Mouse (Mus musculus) limb, embryonic 12.5 days (tissue): ENCODE results near the gene Tmem88. TPM values are rescaled to one million over a fixed set of nuclear protein-coding genes. Genes with fewer than 3 reads are reported as not detected.

Experiments
- ATAC-seq: fragments of 200-750 bp; cut with Nextera tagmentation; 2 replicates; pipeline ENCODE4 v1.8.0; 2017; ENCODE audit warnings: low read depth, moderate TSS enrichment; ENCODE audit not compliant: insufficient number of reproducible peaks, insufficient read depth, low FRiP score, low TSS enrichment
- H3K27ac ChIP-seq: fragments of 300-500 bp; sonication (generic); 2 replicates; pipeline ENCODE4 v1.5.1; 2016; ENCODE audit warnings: mild to moderate bottlenecking, moderate library complexity
- H3K27me3 ChIP-seq: fragments of 300-500 bp; sonication (generic); 2 replicates; pipeline ENCODE4 v1.6.1; 2016; ENCODE audit warnings: mild to moderate bottlenecking, moderate library complexity
- H3K36me3 ChIP-seq: fragments of 300-500 bp; sonication (generic); 2 replicates; pipeline ENCODE4 v1.6.1; 2016; ENCODE audit warnings: mild to moderate bottlenecking, moderate library complexity
- H3K4me1 ChIP-seq: fragments of 300-500 bp; sonication (generic); replicated peaks from 2 replicates; pipeline ENCODE4 v1.6.1; 2016
- H3K4me2 ChIP-seq: fragments of 300-500 bp; sonication (generic); 2 replicates; pipeline ENCODE4 v1.6.1; 2016; ENCODE audit warnings: mild to moderate bottlenecking, moderate library complexity
- H3K4me3 ChIP-seq: fragments of 300-500 bp; sonication (generic); replicated peaks from 2 replicates; pipeline ENCODE4 v1.5.1; 2016; ENCODE audit warnings: mild to moderate bottlenecking
- H3K9ac ChIP-seq: fragments of 300-500 bp; sonication (generic); replicated peaks from 2 replicates; pipeline ENCODE4 v1.6.1; 2016; ENCODE audit warnings: mild to moderate bottlenecking, moderate library complexity
- H3K9me3 ChIP-seq: fragments of 300-500 bp; sonication (generic); 2 replicates; pipeline ENCODE4 v1.6.1; 2016; ENCODE audit warnings: mild to moderate bottlenecking, moderate library complexity
- WGBS: fragments of 180-500 bp; shearing (Covaris S2); methylation state at CpG from one replicate; pipeline ENCODE4 v1.1.7; 2016; 5-methylcytosine and 5-hydroxymethylcytosine counted together
- polyA plus RNA-seq: library from polyadenylated mRNA; unstranded; fragments of >200 nt; fragmentation: Nextera tagmentation; extraction: Ambion mirVana; gene quantifications from 2 replicates; pipeline ENCODE4 v1.2.1, GENCODE M21; 2016

Tmem88 gene
- polyA plus RNA-seq, 1 experiment from 2014 or later = 25.4 TPM

GRCm38 (mm10) chr11:69423885-69424284 lies 25.9 kb upstream of the Tmem88 start:
- Histone ChIP-seq H3K36me3 (no peaks in the 10 kb centered on the region), H3K4me2 (no peak overlapping the region), H3K9me3 (no peaks in the 10 kb centered on the region), H3K4me1 (peaks cover 29% of the 10 kb centered on the region), H3K4me3 (no peak overlapping the region), H3K9ac (no peak overlapping the region), H3K27ac (no peak overlapping the region), H3K27me3 (peaks cover 30% of the 10 kb centered on the region)
- ATAC-seq = no peak
- 71% methylated on average over 6 of the region's 6 CpGs for WGBS

DNA sequence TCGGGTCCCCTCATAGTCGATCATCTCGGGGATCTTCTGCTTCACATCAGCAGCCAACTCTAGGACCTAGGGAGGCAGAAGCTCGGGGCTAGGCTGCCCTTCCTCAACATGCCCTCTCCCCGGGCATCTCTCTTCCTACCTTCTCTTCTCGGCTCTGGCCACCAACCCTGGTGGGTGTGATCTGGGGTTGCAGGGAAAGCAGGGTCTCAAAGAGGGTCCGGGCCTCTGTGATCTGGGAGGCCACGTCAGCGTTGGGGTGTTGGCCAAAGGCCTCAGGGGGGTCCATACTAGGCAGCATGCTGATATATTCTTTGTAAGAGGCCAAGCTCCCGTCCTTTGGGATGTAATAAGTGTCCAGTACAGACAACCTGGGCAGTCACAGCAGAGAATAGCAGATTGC lies 24.8 kb upstream of the Tmem88 start:
- Histone ChIP-seq H3K27ac (no peak overlapping the region), H3K27me3 (peaks cover 30% of the 10 kb centered on the region), H3K4me2 (no peak overlapping the region), H3K4me1 (peaks cover 26% of the 10 kb centered on the region), H3K9ac (no peak overlapping the region), H3K4me3 (no peak overlapping the region), H3K9me3 (no peaks in the 10 kb centered on the region), H3K36me3 (no peaks in the 10 kb centered on the region)
- 83% methylated on average over 10 of the region's 10 CpGs for WGBS
- no peak for ATAC-seq

GRCm38 (mm10) chr11:69421131-69421977 lies 23.3 kb upstream of the Tmem88 start:
- 13% methylated on average over 25 of the region's 25 CpGs for WGBS
- 0 out of 2 replicates have a peak overlapping the region, but pooled peaks have one; percentile 79 for H3K4me3 ChIP-seq
- peaks cover 30% of the 10 kb centered on the region for H3K27me3 ChIP-seq
- ATAC-seq = no peak
- peaks cover 36% of the 10 kb centered on the region for H3K4me1 ChIP-seq
- H3K36me3 ChIP-seq = no peaks in the 10 kb centered on the region
- no peak overlapping the region for H3K27ac ChIP-seq
- H3K9me3 ChIP-seq = no peaks in the 10 kb centered on the region
- H3K9ac ChIP-seq = 0 out of 2 replicates have a peak overlapping the region, but pooled peaks have one; percentile 9
- H3K4me2 ChIP-seq = peak overlapping the region; percentile 99

DNA sequence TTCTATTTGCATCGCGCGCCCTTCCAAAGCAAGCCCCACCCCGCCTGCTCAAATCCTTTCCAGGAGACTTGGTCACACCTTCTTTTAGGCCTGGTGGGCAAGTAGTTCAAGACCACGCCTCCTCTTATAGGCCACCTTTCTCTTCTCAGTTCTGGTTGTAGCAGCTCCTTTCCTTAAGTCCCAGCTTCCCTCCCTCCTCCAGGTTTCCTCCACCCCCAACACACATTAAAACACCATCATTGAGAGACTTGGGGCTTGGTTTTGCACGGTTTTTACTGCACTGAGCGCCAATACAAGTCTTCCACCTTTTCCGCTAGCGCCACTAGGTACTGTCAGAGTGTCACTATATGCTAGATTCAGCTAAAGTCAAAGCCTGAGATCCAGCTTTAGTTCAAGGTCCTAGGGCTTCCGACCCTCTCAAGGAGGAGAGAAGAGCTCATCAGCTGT lies 22.5 kb upstream of the Tmem88 start:
- H3K4me1 ChIP-seq = peaks cover 36% of the 10 kb centered on the region
- 11% methylated on average over 10 of the region's 10 CpGs for whole genome bisulfite sequencing
- peaks cover 30% of the 10 kb centered on the region for H3K27me3 ChIP-seq
- H3K4me2 ChIP-seq = peak overlapping the region; percentile 99
- no peak for ATAC-seq
- peak overlapping the region; percentile 54; the same call in 1 of the 2 replicates for H3K9ac ChIP-seq
- H3K4me3 ChIP-seq = peak overlapping the region; percentile 79
- H3K27ac ChIP-seq = no peak overlapping the region
- no peaks in the 10 kb centered on the region for H3K9me3 ChIP-seq
- H3K36me3 ChIP-seq = no peaks in the 10 kb centered on the region

DNA sequence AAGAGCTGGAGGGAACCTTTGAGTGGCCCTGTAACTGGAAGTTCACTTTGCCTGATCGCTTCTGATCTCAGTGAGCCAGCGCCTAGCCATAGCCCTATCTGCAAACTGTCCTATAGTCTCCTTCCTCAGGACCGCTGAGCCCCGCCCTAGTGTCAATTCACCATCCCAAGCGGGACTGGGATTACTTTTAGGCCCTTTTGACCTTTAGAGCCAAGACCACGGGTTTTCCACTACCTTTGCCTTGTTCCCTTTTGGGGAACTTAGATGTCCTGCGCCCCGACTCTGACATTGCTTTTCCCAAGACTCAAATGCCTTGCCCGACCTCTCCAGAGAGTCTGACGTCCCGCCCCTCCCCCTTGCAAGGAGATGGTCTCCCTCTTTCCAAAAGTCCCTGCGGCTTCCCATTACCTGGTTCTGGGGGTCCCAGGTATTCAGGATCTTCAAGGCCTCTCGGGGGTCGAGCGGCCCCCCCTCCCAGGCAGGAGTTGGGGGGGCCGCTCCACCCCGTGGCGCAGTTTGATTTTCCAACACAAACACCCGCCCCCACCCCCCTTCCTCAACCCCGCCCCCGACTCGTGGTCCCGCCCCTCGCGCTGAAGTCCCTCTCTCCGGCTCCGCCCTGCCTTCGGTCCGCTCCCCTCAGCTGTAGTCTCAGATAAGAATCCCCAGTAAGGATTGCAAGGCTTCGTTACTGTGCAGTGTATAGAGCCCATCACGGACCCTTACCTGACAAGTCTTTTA lies 21.9 kb upstream of the Tmem88 start:
- H3K4me3 ChIP-seq = peak overlapping the region; percentile 79
- ATAC-seq = no peak
- H3K4me1 ChIP-seq = peaks cover 38% of the 10 kb centered on the region

DNA sequence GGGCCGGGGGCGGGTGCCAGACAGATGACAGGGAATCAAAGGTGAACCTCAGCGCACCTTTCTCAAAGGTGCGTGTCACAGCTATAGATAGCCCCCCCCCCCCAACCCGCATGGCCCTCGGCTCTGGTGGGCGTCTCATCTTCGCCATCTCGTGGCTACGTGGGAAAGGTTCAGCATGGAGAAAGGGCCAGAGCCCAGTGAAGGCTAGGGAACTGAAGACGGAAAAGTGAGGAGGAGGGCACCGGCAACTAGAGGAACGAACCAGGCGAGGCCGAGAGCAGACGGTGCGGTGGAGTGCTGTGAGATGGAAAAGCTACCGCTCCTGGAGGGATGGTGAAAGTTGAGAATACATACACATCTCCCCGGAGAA lies 21.4 kb upstream of the Tmem88 start:
- Histone ChIP-seq H3K4me2 (peak overlapping the region; percentile 99), H3K27me3 (peaks cover 30% of the 10 kb centered on the region), H3K9ac (peak overlapping the region; percentile 54), H3K27ac (peak overlapping the region; percentile 99), H3K9me3 (no peaks in the 10 kb centered on the region), H3K36me3 (no peaks in the 10 kb centered on the region), H3K4me3 (peak overlapping the region; percentile 79), H3K4me1 (peaks cover 44% of the 10 kb centered on the region)
- under 1% methylated on average over 19 of the region's 19 CpGs for WGBS
- ATAC-seq = no peak

More for the DNA sequence above, 21.9 kb upstream of the Tmem88 start:
- peak overlapping the region; percentile 54 for H3K9ac ChIP-seq
- under 1% methylated on average over 31 of the region's 31 CpGs for WGBS
- no peaks in the 10 kb centered on the region for H3K36me3 ChIP-seq
- peaks cover 30% of the 10 kb centered on the region for H3K27me3 ChIP-seq
- H3K4me2 ChIP-seq = peak overlapping the region; percentile 99
- H3K9me3 ChIP-seq = no peaks in the 10 kb centered on the region
- peak overlapping the region; percentile 99 for H3K27ac ChIP-seq

DNA sequence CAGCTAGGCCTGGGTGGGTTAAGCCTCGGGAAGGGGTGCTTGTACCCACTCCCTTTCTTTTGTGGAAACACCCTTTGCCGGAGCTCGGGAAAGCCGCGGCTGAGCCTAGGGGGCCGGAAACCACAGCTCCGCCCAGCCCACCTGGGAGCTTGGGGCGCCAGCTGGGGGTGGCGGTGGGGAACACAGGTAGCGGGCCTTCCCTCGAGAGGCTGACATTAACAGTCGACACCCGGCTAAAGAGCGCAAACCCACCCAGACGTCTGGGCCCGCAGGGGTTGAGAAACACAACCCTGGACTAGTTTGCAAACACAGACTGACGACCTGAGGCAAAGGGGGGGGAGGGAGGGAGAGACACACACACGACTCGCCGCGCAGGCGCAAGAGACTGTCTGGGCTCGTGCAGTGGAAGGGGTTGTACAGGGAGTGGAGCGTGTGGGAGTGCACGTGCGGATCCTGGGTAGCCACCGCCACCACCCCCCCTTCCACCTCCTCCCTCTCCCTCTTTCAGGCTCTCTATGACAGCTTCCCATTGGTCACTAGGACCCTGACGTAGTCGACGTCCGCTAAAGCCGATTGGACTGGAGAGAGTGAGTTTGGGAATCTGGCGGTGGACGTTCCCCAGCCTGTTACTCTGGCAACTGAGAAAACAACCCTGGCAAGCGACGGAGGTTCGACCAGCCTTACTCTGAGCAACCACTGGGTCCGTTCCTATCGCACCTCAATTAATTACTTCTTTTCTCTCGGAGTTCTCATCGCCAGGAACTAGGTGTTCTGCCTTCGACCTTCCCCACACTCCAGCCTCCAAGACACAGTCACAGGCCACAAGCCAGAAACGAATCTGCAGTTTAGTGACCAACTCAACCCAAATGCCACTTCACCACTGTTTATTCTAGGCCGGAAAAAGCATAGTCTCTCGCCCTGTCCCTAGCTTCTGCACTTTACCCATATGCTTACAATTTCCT lies 20.7 kb upstream of the Tmem88 start:
- Histone ChIP-seq H3K4me1 (peaks cover 50% of the 10 kb centered on the region), H3K4me2 (peak overlapping the region; percentile 99), H3K27ac (peak overlapping the region; percentile 99), H3K36me3 (no peaks in the 10 kb centered on the region), H3K9me3 (no peaks in the 10 kb centered on the region), H3K4me3 (peak overlapping the region; percentile 79), H3K9ac (peak overlapping the region; percentile 68), H3K27me3 (peaks cover 30% of the 10 kb centered on the region)
- under 1% methylated on average over 40 of the region's 45 CpGs for WGBS
- peak; percentile 91 for ATAC-seq

GRCm38 (mm10) chr11:69417449-69418384 lies 19.7 kb upstream of the Tmem88 start:
- peak; percentile 24 for ATAC-seq
- H3K4me3 ChIP-seq = peak overlapping the region; percentile 79
- WGBS = 1% methylated on average over 39 of the region's 39 CpGs
- peak overlapping the region; percentile 99 for H3K27ac ChIP-seq
- H3K4me1 ChIP-seq = peaks cover 61% of the 10 kb centered on the region
- peaks cover 23% of the 10 kb centered on the region for H3K27me3 ChIP-seq
- peak overlapping the region; percentile 68 for H3K9ac ChIP-seq
- no peaks in the 10 kb centered on the region for H3K9me3 ChIP-seq
- H3K4me2 ChIP-seq = peak overlapping the region; percentile 99
- H3K36me3 ChIP-seq = peaks cover 9% of the 10 kb centered on the region

GRCm38 (mm10) chr11:69416921-69417448 lies 19.0 kb upstream of the Tmem88 start:
- peak overlapping the region; percentile 99 for H3K27ac ChIP-seq
- 4% methylated on average over 8 of the region's 8 CpGs for whole genome bisulfite sequencing
- peaks cover 16% of the 10 kb centered on the region for H3K27me3 ChIP-seq
- H3K4me1 ChIP-seq = peaks cover 68% of the 10 kb centered on the region
- peak overlapping the region; percentile 79 for H3K4me3 ChIP-seq
- H3K9me3 ChIP-seq = no peaks in the 10 kb centered on the region
- H3K9ac ChIP-seq = peak overlapping the region; percentile 98
- peaks cover 16% of the 10 kb centered on the region for H3K36me3 ChIP-seq
- no peak for ATAC-seq
- H3K4me2 ChIP-seq = peak overlapping the region; percentile 99
